Mouse (Mus musculus): ENCODE measurements around the gene Polr3e.
A peak's percentile ranks its signal among the peaks of the same experiment; 100 is the strongest.
"Not testable (repeated sequence)": the region's sequence is repeated elsewhere in the genome, so short reads cannot be mapped to it uniquely, and the experiment has no call there.

Gene Polr3e

DNA sequence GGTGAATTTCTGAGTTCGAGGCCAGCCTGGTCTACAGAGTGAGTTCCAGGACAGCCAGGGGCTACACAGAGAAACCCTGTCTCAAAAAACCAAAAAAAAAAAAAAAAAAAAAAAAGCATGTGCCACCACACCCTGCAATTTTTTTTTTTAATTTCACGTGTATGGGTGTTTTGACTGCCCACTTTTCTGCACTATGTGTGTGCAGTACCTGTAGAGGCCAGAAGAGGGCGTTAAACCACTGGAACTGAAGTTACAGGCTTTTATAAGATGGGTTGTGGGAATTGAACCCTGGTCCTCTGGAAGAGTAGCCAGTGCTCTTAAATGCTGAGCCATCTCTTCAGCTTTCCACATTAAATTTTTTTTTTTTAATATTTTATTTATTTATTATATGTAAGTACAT lies 7.4 kb upstream of the Polr3e start:
- DNase-seq (ENCODE audit: low read depth, low spot score), result not testable (repeated sequence)

DNA sequence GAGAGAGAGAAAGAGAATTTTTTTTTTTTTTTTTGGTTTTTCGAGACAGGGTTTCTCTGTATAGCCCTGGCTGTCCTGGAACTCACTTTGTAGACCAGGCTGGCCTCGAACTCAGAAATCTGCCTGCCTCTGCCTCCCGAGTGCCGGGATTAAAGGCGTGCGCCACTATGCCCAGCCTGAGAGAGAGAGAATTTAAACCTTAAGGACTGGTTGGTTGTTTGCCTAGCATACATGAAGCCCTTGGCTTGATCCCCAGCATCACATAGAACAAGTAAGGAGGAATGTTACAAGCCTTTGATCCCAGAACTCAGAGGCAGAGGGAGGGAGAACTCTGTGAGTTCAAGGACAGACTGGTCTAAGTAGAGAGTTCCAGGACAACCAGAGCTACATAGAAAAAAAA lies 6.3 kb upstream of the Polr3e start:
- DNase-seq (ENCODE audit: low read depth, low spot score), result not testable (repeated sequence)

DNA sequence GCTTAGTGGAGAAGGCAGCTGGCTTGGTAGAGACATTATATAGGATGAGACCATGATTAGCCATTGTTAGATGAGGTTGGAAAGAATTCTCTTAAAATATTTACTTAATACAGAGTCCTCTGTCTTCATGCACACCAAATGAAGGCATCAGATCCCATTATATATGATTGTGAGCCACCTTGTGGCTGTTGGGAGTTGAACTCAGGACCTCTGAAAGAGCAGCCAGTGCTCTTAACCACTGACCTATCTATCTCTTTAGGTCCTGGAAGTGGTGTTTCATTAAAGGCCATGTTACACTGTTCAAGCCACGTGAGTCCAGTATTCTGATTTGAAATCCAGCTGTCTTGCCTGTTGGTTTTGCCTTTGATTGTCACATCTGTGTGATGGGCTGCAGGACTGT lies 4.2 kb upstream of the Polr3e start:
- no peak for DNase-seq (ENCODE audit: low read depth, low spot score)

DNA sequence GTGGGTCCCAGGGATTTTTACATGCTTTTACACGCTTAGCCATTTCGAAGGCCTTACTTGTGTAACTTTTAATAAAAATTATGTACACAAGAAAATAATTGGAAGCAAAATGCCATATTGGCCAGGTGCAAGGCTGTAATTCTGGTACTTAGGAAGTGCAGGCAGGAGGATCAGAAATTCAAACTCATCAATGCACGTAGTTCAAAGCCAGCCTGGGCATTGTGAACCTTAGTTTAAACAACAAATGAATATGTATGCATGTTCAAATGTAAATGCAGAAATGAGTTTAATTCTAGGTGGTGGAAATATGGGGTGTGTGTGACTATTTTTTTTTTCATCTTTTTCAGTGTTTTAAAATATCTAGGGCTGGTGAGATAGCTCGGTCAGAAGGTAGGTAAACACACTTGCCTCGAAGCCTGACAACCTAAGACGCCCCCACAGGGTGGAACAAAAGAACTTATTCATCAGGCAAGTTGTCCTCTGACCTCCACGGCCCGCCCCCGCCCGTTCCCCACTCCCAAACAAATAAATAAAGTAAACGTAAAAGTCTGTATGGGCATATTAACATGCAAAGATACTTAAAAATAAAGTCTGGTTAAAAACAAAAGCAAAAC lies 1.2 kb upstream of the Polr3e start:
- DNase-seq (ENCODE audit: low read depth, low spot score), result no peak

DNA sequence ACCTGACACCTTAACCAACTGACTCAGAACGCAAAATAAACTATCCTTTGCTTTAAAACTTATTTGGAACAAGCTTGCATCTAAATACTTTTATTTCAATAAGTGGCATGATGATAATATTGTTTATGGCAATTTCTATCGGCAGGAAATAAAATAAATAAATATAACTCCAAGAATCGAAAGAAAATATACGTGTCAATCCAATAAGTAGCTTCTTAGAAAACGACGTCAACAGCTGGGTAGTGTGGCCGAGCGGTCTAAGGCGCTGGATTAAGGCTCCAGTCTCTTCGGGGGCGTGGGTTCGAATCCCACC lies 309 bp upstream of the Polr3e start:
- DNase-seq (ENCODE audit: low read depth, low spot score), result no peak

DNA sequence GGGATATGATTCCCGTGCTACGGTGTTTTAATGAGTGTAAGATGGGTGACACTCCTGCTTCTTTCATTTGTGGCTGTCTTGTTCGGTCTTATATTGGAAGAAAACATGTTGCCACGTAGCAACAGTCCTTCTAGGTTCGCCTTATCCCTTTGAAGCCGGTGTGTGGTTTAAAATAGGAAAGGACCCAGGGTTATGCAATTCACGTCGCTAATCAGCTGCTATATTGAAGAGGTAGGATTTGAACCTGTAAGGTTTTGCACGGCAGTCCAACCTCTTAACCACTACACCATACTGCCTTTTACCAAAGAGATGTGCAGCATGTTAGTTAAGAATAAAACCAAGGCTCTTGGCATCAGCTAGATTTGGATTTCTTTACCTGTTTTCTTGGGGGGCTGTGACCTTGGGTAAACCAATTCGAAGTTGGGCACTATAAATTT lies 1.0 kb downstream of the Polr3e start:
- DNase-seq (ENCODE audit: low read depth, low spot score), result peak; percentile 90

DNA sequence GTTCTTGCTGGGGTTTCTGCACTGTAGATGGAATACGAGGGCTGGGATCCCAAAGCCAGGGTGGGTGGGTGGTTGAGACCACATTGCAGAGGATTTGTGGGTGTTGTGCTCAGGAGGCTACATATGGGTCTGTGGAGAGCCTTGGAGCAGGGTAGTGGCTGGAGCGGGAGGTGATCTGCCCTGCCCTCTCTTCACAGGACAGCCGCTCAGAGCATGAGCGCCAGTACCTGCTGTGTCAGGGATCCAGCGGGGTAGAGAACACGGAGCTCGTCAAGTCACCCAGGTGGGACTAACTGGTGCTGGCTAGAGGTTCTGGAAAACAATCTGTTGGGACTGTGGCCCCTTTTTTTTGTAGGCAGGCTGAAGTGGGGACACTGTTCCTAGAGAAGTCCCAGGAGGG lies 15.6 kb downstream of the Polr3e start:
- no peak for DNase-seq (ENCODE audit: low read depth, low spot score)

DNA sequence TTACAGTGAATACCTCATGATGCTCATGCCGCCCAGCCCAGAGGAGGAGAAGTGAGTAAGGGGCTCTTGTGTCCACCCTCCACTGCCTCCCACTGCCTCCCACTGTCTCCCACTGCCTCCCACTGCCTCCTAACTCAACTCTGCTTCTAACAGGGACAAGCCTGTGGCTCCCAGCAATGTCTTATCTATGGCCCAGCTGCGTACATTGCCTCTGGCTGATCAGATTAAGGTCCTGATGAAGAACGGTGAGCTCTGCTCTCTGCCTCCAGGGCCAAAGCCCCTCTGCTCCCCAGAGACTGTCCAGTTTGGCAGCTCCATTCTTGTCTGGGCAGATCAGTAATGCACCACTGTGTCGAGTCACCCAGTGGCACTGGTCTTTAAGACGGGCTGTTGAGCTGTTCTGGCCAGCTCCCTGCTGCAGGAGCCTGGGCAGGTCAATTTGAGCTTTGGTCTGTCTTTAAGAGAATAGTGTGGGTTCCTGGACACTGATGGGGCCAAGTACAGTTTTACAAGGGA lies 16.2 kb downstream of the Polr3e start:
- DNase-seq (ENCODE audit: low read depth, low spot score), result no peak

DNA sequence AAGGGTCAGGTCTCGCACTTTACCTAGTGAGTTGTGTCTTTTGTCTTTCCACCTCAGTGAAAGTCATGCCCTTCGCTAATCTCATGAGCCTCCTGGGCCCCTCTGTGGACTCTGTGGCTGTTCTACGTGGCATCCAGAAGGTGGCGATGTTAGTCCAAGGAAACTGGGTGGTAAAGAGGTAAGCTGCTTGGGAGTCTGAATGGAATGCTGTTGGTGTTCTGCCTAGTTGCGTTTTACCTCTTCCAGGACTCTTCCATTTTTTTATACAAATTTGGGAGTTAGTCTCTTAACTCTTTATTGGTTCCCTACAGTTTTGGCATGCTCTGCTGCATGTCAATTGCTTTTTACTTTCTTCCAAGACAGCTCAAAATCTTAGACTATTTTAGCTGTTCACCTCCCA lies 17.2 kb downstream of the Polr3e start:
- peak; percentile 67 for DNase-seq (ENCODE audit: low read depth, low spot score)

DNA sequence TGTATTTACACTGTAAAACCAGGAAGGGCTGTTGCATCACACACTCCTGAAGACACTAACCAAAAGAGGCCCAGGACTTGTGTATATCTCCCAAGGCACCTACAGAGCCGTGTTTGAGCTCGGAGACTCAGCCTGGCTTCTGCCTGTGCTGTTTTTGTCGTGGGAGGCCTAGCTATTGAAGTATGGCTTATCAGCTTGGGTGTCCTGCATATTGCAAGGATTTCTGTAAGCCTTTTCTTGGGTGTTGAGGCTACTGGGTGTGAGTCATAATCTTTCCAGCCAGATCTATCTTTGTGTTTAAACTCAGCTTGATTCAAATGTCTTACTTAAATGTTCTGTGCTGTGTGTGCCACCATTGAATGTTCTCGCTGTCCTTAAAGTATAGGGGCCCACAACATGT lies 19.0 kb downstream of the Polr3e start:
- no peak for DNase-seq (ENCODE audit: low read depth, low spot score)

DNA sequence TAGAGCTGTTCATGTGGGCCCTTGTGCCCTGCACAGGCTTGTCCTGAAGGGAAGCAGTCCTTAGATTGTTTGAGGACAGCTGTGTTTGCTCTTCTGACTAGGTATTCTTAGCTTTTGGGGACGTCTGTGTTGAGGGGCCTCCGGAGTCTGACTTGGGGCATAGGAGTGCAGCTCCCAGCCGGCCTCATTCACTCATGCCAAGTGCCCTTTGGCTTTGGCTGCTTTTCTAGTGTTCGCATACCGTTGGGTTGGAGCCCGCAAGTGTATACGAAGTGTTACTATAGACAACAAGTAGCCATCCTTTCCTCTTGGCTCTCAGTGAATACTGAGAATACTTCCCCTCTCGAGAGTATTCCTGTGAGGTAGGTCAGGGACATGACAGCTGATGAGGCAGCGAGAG lies 20.7 kb downstream of the Polr3e start:
- no peak for DNase-seq (ENCODE audit: low read depth, low spot score)

DNA sequence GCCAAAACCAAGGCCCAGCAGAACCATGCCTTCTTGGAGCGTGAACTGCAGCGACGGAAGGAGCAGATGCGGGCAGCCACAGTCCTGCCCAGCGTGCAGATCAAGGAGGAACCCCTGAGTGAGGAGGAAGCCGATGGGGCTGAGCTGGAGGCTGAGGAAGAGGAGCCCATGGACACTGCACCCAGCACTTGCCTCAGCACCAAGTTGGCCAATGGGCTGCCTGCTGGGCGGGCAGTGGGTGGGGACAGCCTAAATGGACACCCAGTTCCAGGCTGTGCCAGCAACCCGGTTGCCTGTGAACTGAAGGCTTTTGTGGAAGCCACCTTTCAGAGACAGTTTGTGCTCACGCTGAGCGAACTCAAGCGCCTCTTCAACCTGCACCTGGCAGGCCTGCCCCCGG lies 22.8 kb downstream of the Polr3e start:
- DNase-seq (ENCODE audit: low read depth, low spot score), result no peak

DNA sequence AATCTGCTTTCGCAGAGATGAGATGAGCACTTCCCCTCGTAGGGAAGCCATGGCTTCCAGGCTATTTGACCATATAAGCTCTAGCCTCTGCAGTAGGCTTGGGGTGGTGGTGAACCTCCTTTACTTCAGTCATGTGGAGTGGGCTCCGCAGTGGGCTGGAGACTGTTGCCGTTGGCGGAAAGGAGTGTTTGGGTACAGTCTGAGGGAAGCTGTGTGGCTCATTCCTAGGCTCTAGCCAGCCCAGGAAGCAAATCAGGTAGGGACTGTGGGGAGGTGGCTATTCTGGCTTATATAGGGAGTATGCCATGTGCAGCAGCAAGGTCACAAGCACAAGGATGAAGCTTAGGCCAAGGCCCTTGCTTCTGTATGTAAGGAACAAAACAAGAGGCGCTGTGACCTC lies 23.7 kb downstream of the Polr3e start:
- DNase-seq (ENCODE audit: low read depth, low spot score), result no peak

DNA sequence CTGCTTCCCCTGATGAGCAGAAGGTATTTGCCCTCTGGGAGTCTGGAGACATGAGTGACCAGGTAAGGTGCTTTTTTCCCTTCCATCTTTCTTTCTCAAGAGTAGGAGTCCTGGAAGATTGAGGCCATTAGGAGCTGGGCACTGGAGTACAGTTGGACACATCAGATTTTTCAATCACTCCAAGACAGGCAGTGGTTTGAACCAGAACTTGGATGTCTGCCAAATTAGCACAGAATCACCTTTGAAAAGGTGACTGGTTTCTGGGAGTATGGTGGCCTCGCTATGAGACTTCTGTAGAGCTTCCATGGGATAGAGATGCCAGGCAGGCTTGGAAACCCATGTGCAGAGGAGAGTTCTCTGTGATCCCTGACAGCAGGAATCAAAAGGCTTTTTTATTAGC lies 25.0 kb downstream of the Polr3e start:
- DNase-seq (ENCODE audit: low read depth, low spot score), result no peak

DNA sequence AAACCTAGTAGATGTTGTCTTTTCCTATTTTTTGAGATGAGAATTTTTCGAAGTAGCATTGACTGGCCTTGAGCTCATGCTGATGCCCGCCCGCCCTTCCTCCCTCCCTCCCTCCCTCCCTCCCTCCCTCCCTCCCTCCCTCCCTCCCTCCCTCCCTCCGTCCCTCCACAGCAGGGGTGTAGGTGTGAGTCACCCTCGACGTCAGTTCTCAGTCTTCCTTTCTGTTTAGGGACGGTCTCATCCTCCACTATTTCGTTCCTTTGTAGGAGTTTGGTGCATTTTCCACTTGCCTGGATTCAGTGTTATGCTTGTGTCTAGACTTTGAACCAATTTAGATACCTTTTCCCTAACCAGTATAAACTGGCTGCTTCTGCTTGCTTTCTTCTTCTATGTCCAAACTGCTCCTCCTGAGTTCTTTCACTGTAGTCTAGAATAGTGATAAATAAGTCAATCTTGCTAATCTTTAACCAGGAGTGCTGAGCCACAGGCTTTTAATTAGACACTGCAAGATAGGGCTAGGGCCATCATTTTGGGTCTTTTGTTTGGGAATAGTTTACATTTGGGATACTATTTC lies 26.5 kb downstream of the Polr3e start:
- DNase-seq (ENCODE audit: low read depth, low spot score), result no peak

DNA sequence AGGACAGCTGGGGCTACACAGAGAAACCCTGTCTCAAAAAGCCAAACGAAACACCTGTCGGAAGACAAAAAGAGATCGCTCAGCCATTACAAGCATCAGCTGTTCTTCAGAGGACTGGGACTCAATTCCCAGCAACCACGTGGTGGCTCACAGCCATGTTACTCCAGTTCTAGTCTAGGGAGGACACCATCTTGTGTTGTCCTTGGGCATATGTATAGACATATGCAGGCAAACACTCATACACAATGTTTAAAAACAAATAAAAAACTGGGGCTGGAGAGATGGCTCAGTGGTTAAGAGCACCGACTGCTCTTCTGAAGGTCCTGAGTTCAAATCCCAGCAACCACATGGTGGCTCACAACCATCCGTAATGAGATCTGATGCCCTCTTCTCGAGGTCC lies 36.0 kb downstream of the Polr3e start:
- not testable (repeated sequence) for DNase-seq (ENCODE audit: low read depth, low spot score)

DNA sequence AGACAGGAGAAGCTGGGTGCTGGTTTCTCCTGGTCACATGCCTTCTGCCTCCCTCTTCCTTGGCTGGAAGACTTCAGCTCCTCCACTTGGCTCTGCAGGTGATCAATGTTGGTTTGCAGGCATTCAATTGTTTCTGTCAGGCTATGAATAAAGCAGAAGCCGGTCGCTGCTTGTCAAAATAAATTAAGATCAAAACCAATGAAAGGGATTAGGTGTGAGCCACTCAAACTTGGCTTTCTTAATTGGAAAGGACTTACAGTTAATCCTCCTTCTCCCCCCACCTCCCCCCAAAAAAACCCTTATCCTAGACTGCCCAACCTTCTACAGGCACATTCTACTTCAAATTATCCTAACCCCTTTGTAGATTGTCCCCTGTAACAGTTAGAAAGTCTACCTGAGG lies 42.6 kb downstream of the Polr3e start:
- no peak for DNase-seq (ENCODE audit: low read depth, low spot score)

DNA sequence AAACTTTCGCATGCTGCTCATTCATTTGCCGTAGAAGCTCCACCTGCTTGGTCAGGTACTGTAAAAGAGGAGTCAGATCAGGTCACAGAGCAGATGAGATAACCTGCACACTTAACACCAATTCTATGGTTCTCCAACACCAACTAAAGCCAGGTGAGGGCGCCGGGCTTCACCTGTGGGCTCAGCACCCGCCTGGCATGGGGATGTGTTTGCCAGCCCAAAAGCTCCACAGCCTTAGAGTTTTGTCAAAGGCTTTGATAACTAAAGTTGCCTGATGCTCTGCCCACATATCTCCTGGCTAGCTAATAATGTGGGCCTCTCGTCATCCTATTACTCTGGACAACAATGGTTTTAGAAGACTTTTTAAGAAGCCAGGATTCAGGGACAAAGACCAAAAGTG lies 43.1 kb downstream of the Polr3e start:
- no peak for DNase-seq (ENCODE audit: low read depth, low spot score)

DNA sequence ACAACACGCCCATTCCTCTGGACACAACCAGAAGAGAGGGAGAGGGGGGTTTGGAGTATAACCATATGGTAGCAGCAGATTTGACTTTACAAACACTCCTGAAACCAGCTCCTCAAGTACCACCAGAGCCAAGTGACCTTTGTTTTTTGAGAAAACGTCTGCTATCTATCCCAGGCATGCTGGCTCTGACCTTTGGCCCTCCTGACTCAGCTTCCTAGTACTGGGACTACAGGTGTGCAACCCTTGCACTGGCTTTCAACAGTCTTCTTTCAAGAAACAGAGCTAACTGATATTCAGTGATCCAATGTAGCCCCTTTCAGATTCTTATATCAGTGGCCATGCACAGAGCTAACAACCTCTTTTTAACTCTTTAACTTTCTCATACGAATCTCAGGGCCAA lies 44.3 kb downstream of the Polr3e start:
- no peak for DNase-seq (ENCODE audit: low read depth, low spot score)

DNA sequence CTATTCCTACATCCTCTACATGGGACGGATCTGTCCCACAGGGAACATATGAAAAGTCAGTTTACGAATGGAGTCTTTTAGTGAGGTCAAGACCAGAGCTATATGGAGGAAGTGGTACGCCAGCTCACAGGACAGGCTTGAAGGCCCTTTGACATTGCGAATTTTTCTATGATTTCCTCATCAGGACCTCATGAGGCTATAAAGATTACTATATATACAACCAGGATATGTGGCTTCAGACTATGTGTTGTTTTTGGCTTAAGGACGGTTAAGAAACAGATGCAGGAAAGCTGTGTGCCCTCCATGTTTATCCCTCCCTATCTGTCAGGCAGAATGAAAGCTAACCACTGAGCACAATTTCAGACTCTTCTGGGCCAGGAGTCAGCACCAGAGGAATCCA lies 45.6 kb downstream of the Polr3e start:
- no peak for DNase-seq (ENCODE audit: low read depth, low spot score)

DNA sequence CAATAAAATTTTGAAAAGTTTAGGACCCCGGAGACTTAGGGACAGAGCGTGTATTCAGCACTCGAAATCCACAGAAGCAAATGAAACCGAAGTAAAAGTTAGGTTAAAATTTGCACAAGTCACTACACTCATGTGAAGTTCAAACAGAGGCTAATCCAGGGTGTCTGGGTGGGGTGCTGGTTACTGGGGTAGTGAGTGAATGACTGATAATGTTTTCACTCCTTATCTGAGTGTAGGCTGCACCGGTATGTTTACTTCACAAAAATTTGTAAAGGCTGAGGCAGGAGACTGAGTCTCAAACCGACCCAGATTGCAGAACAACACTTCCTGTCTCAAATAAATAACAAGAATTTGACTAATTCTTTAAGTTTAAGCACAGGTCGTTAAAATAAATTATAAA lies 51.7 kb downstream of the Polr3e start:
- no peak for DNase-seq (ENCODE audit: low read depth, low spot score)

DNA sequence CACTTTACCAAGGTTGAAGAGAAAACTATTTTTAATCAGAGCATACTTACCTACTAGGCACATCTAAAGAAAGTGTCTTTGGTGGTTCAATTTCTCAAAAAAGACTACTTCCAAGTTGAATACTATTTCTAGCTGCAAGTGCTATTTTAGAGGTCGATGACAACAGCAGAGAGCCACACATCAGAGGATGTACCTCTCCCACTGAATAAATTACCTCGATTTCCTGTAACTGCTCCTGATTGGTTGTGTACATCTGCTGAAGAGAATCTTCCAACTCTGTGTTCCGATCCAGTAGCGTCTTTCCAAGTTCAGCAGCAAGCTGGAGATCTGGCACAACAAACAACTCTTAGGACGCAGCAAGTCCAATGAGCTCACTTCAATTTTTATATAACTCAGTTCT lies 52.6 kb downstream of the Polr3e start:
- no peak for DNase-seq (ENCODE audit: low read depth, low spot score)

DNA sequence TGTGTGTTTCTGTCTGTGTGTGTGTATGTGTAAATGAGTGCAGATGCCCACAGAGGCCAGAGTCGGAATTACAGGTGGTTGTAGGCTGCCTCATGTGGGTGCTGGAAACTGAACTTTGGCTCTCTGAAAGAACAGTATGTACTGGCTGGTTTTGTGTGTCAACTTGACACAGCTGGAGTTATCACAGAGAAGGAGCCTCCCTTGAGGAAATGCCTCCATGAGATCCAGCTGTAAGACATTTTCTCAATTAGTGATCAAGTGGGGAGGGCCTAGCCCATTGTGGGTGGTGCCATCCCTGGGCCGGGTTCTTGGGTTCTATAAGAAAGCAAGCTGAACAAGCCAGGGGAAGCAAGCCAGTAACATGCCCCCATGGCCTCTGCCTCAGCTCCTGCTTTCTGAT lies 54.9 kb downstream of the Polr3e start:
- DNase-seq (ENCODE audit: low read depth, low spot score), result not testable (repeated sequence)

DNA sequence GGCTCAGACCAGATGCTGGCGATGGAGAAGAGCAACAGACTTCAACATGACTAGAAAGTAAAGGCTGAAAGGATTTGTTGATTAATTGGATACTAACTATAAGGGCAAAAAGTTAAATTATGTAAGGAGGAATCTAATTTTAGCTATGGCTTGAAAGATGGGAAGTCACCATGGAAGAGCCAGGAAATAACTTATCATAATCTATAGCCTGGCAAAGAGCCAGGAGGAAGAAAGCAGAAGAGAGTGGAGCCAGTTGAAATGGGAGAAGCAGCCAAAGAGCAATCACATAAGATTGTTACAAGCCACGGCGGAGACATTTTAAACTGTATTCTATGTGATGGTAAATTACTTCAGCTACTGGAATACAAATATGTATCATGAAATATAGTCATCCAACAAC lies 56.5 kb downstream of the Polr3e start:
- no peak for DNase-seq (ENCODE audit: low read depth, low spot score)
